Mouse (Mus musculus): ENCODE measurements around the gene Thtpa.

Gene Thtpa

DNA sequence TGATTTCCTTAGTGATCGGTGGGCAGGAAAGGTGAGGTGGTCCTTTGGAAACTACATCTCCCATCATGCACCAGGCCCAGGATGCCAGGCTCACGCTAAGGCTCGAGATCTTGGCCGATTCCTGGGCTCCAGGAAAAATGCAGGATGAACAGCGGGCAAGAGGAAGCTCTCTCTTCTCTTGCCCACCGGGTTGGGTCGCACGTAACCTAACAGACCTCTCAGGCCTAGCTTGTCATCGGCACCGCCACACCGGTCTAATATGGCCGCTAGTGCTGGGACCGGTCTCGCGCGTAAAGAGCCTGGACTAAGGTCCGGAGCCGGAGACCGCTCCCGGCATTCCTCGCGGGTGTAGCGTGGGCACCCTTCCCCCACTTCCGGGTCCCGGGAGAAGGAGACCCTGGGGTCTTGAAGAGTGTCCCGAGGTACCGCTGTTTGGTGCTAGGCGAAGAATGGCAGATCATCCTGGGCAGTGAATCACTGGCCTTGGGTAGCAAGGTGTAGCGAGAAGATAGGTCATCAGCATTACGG, at the start of gene Thtpa:
Gene Thtpa (plus strand): TSS at position 81 of the 528 bp plus-strand sequence.
- peak; percentile 79 for DNase-seq (ENCODE audit: low read depth, low spot score)

GRCm38 (mm10) chr14:55047971-55048531, 46.5 kb upstream of the Thtpa start:
- no peak for DNase-seq (ENCODE audit: low read depth, low spot score)

DNA sequence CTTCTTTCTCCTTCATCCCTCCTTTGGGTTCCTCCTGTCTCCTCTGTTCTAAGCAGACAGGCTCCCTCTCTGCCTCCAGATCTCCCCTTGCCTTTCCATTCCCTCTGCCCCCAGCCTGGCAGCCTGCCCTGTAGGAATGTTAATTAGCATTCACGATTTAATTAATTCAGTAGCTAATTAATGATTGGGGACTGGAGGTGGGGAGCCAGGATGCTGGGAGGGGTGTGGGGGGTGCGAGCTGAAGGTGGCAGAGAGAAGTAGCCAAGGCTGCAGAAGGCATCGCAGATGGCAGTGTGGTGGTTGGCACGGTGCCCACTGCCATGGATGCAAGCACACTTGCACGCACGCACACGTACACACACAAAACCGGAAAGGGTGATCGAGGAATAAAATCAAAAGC, 42.1 kb upstream of the Thtpa start:
- DNase-seq (ENCODE audit: low read depth, low spot score): no peak

DNA sequence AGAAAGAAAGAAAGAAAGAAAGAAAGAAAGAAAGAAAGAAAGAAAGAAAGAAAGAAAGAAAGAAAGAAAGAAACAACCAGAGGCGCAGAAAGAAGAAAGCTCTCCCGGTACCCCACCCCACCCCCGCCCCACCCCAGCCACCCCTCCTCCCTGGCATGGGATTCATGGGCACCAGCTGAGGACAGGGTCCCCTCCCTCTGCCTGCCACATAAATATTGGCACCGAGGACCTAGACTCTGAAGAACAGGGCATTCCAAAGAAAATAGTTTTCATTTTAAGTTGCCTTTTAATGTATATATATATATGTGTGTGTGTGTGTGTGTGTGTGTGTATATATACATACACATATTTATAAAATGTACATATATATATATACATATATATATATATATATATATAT, 41.5 kb upstream of the Thtpa start:
- no peak for DNase-seq (ENCODE audit: low read depth, low spot score)

DNA sequence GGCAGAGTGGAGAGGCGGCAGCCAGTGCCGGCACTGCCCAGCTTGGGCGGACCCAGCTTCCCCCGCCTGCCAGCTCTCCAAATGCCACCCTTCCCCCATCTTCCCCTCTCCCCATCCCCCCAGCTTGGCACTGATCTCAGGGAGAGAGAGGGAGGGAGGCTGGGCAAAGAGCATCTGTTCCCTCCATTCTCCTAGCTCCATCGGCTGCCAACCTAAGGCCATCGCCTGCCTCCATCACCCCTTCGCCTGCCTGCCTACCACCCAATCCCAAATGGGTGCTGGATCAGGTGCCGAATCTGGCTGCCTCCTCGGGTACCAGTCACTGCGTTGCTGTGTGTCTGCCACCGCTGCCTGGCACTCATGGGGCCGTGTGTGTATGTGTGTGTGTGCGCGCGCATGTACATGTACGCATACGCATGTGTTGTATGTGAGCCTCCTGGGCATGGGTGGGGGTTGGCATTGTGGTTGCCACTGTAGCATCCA, 40.8 kb upstream of the Thtpa start:
- no peak for DNase-seq (ENCODE audit: low read depth, low spot score)

GRCm38 (mm10) chr14:55054191-55054749, 40.3 kb upstream of the Thtpa start:
- DNase-seq (ENCODE audit: low read depth, low spot score): no peak

DNA sequence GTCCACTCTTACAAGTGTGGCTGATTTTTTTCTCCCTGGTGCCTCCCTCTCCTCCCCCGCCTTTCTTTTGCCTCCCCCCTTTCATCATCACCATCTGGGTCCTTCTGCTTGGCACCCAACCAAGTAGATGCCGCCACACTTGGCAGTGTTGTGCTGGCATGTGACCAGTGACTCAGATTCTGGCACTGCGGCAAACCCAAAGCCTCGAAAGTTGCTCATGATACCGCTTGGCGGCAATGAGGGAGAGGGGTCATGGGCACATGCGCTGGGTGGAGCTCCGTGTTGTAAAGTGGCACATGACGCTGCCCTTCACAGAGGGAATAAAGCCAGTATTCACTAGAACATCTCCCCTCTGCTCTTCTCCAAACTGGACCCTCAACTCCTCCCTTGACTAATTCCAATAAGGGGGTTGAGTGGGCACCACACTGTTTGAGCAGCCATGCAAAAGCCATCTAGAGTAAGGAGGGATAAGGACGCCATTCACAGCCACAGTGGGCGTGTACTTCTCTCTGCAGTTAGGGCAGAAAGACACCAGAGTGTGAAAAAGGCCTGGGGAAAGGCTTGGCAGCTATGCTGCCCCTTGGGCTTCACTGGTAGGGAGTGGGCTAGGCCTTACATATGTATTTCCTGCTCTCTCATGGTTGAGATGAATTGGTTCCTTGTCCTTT, 39.3 kb upstream of the Thtpa start:
- DNase-seq (ENCODE audit: low read depth, low spot score): no peak

DNA sequence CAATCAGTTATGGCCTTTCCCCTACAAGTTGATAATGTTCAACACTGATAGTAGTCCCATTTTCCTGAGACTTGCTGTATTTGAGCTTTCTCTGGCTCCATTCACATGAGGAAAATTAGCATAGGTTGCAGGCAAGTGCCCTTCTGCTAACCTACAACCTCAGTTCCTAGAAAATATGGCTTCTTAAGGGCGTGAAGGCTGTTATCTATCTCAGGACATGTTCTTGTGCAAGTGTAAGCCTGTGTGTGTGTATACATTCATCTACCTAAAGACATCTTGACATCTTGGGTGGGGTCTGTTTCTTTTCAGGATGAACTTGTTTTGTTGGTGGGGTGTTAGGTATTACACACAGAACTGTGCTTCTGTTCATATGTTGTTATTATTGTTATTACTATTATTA, 35.6 kb upstream of the Thtpa start:
- DNase-seq (ENCODE audit: low read depth, low spot score): no peak

GRCm38 (mm10) chr14:55059931-55060330, 34.7 kb upstream of the Thtpa start:
- no peak for DNase-seq (ENCODE audit: low read depth, low spot score)

DNA sequence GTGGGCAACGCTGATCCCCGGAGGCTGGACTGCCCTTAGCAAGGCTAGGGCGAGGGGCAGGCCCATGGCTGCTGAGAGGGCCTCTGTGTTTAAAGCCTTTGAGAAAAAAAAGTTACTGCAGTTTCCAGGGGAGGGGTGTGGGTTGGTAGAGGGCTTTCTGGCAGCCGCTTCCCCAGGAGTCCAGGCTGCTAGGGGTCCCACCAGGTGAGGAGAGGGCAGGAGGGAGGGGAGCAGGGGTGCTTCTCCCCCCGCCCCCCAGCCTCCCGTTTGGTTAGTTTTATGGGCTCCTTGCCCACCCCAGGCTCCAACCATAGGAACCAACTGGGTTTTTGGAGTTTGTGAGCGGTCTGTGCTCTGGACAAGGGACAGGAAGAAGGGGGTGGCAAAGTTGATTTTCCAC, 32.7 kb upstream of the Thtpa start:
- DNase-seq (ENCODE audit: low read depth, low spot score): no peak

GRCm38 (mm10) chr14:55062626-55063025, 32.0 kb upstream of the Thtpa start:
- no peak for DNase-seq (ENCODE audit: low read depth, low spot score)

DNA sequence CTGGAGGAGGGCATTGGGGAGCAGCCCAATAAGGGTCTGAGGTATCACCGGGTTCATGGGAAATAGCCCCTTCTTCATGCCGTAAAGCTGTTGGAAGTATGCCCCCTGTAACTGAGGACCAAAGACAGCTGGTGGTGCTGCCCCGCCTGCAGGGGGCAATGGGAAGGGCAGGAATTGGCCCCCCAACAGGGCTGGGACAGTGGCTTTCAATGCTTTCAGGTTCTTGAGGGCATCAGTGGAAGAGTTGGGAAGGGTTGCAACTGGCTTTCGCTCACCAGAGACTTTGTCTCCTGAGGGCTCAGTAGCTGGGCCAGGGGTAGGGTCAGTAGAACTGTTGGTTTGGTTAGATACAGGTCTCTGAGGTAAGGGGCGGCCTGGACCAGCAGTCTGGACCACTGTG, 31.5 kb upstream of the Thtpa start:
- DNase-seq (ENCODE audit: low read depth, low spot score): no peak

- no peak for DNase-seq (ENCODE audit: low read depth, low spot score)
Observed at GRCm38 (mm10) chr14:55063581-55064381, 30.8 kb upstream of the Thtpa start.

GRCm38 (mm10) chr14:55064481-55065370, 29.9 kb upstream of the Thtpa start:
- no peak for DNase-seq (ENCODE audit: low read depth, low spot score)

- no peak for DNase-seq (ENCODE audit: low read depth, low spot score)
Observed at GRCm38 (mm10) chr14:55065391-55065790, 29.2 kb upstream of the Thtpa start.

GRCm38 (mm10) chr14:55066042-55066441, 28.5 kb upstream of the Thtpa start:
- DNase-seq (ENCODE audit: low read depth, low spot score): no peak

DNA sequence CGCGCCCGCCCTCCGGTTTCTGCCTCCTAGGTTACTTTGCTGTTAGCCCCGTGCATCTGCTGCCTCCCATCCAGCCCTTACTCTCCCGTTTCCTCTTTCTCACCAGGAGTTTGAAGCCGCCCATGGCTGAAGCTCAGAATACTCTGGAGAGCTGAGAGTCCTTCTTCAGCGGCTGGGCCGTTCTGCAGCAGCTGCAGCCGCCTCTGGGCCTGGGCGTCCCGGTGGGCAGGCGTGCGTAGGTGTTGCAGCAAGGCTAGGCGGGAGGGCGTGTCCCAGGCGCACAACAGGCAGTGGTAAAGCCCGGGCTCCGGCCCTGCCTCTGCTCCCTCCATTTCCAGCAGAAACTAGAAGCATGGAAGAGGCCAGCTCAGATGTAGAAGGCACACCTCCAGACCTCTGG, 22.8 kb upstream of the Thtpa start:
- no peak for DNase-seq (ENCODE audit: low read depth, low spot score)

DNA sequence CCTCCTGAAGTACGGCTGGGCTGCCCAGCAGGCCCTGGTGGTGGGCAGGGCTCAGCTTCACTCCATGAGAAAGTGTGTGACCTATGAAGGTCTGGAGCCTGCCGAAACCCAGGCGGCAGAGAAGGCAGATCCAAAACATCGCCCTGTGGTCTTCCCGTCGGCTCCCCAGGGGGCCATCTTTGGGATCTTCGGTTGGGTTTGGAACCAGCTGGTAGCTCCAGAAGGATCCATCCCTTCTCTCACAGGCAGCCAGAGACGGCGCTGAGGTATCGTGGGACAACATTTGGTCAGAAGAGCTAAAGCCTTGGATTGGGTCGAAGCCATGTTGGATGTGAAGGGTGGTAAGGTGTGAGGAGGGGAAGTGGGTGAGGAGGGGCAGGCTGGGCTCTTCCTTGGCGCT, 20.2 kb upstream of the Thtpa start:
- no peak for DNase-seq (ENCODE audit: low read depth, low spot score)

DNA sequence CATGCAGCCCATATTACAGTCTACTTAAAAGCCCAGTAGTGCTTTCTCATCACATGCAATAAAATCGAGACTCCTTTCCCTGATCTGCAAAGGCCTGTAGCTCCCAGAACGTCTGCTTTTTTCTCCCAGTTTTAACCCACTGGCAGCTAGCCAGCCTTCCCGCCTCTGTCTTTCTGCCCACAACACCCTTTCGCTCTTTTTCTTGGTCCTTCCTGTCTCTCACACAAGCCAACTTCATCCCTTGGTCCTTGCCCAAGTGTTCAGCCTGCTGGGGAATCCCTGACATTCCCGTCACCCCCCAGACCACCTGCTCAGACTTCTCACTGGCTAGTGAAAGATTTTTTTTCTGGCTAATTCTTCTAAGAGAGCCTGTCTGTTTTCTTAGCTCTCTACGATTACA, 18.4 kb upstream of the Thtpa start:
- no peak for DNase-seq (ENCODE audit: low read depth, low spot score)

- DNase-seq (ENCODE audit: low read depth, low spot score): no peak
Observed at GRCm38 (mm10) chr14:55076956-55077355, 17.6 kb upstream of the Thtpa start.
